Mouse (Mus musculus): ENCODE data around the gene Drd3.

DNA sequence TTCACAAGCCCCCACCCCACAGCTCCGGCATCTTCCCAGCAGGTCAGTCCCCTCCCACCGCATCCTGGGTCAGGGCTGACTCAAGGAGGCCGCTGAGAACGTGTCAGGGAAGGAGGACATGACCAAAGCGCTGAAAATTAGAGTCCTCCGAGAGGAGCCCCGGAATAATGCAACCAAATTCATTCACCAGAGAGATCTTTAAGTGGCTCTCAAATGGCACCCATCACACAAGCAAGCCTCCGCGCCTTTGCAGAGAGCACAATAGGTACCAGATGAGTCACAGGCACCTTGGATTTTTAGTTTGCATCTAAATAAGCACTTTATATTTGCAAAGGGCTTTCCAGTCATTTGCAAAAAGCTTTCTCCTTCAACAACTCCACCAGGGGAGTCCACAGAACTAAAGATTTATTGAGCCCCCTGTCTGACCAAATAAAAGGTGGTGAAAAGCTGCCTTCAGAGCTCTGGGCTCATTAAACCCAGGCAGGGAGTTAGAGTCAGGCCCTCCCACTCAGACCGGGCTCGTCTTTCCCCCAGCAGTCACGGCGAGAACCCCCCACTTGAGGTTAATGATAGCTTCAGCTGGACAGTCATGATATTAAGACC is 46.4 kb downstream of the Drd3 start:
- TF ChIP-seq CTCF (IDR thresholded peaks at IDR 0.05; ENCODE audit: insufficient read depth, low read length) (no peak), POLR2A (IDR thresholded peaks at IDR 0.05; ENCODE audit: borderline replicate concordance, extremely low read depth, low read depth, low read length) (no peak)

Measured in lung, adult 2 months (tissue).